Mouse (Mus musculus) adrenal gland, adult 18-20 months (tissue): Measurements from ENCODE around the gene Zfp992. TPM values are rescaled to one million over a fixed set of nuclear protein-coding genes. Genes with fewer than 3 reads are reported as not detected.
"Not testable (repeated sequence)": the region's sequence is repeated elsewhere in the genome, so short reads cannot be mapped to it uniquely, and the experiment has no call there.

Experiments
- DNase-seq, 2 experiments: peaks; one replicate each; pipeline ENCODE4 v3.0.0; 2021 to 2022; ENCODE audit warnings: low spot score in 2 of 2
- total RNA-seq, 2 experiments: library from RNA; stranded (reverse); gene quantifications; 1 replicate in 1 of 2; 2 replicates in 1 of 2; pipeline ENCODE4 v1.2.3; 2021

Gene Zfp992
- total RNA-seq, 2 experiments from 2014 or later = 1.8 to 2.2 TPM

DNA sequence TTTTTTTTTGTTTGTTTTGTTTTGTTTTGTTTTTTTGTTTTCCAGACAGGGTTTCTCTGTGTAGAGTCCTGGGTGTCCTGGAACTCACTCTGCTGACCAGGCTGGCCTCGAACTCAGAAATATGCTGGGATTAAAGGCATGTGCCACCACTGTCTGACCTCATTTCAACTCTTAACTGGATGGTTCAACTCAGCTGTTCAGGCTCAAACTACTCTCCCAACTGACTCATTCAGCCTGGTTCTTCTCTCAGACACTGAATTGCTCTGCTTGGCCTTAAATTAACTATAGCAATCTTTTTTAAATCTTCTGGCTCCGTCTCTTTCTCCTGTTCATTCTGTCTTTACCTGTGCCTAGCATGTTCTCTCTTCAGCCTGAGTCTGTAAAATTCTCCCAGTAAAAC is 68.3 kb downstream of the Zfp992 start:
- not testable (repeated sequence) for DNase-seq

Other genes starting within 250 kb of the Zfp992 start
- gene Zfp981, start 53.0 kb downstream of the Zfp992 start, total RNA-seq = 1 to 10 TPM in 1 of 2 experiments, under 1 TPM in 1; 0.19 to 1.9 TPM
- gene Zfp993, start 161.9 kb downstream of the Zfp992 start, total RNA-seq = 1 to 10 TPM; 3.5 to 4.2 TPM